Mouse (Mus musculus): Measurements from ENCODE around the gene Mterf1b.

The Mterf1b gene

GRCm38 (mm10) chr5:4240120-4240519 is 48.0 kb downstream of the Mterf1b start:
- no peak for DNase-seq (ENCODE audit: inconsistent age in 2 of 2, low spot score in 1 of 2)

GRCm38 (mm10) chr5:4245004-4245403 is 52.8 kb downstream of the Mterf1b start:
- no peak for DNase-seq (ENCODE audit: inconsistent age in 2 of 2, low spot score in 1 of 2)

GRCm38 (mm10) chr5:4246095-4246494 is 53.9 kb downstream of the Mterf1b start:
- DNase-seq (ENCODE audit: inconsistent age in 2 of 2, low spot score in 1 of 2) = no peak

All from adrenal gland, adult (tissue).